Mouse (Mus musculus): ENCODE results near the gene Gm28998. TPM values are rescaled to one million over a fixed set of nuclear protein-coding genes. Genes with fewer than 3 reads are reported as not detected.
"Not testable (repeated sequence)": the region's sequence is repeated elsewhere in the genome, so short reads cannot be mapped to it uniquely, and the experiment has no call there.

Gene Gm28998
- total RNA-seq (2022): not detected

DNA sequence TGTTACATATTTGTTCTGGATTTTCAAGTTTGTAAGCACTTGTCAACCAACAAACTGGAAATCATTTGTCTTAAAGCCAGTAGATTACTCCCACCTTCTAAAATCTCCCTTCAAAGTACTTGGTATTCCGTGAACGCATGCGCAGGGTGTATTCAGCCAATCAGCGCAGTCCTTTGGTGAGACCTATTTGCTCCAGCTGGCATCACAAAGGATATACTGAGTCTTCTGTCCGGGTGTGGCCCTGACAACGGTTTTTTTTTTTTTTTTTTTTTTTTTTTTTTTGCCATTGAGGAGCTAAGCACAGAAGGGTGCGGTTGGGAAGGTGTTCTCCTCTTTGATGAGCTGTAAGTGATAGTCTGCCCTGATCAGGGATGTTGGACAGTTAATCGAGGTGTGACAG, at the start of gene Gm28998:
Gene Gm28998, plus strand, starts transcription at position 301 of the 400 bp plus-strand sequence.
- DNase-seq (ENCODE audit: low spot score in 2 of 2): not testable (repeated sequence)

Other genes starting within 250 kb of the Gm28998 start
- under 1 TPM in 1 of 4 experiments, not detected in 3; 0.15 TPM for gene Gm21244, start 84.5 kb upstream of the Gm28998 start, total RNA-seq (2022)
- gene Gm21788, start 151.2 kb downstream of the Gm28998 start, total RNA-seq (2022): not detected

All from left cerebral cortex, adult 8-10 months (tissue).